Mouse (Mus musculus) neural tube, embryonic 15.5 days (tissue): Measurements from ENCODE around the gene Erich3. TPM values are rescaled to one million over a fixed set of nuclear protein-coding genes. Genes with fewer than 3 reads are reported as not detected.

ENCODE experiments used
- ATAC-seq: fragments of 200-750 bp; cut with Nextera tagmentation; 2 replicates; pipeline ENCODE4 v1.8.0; 2017; ENCODE audit warnings: mild to moderate bottlenecking, moderate TSS enrichment, moderate library complexity; ENCODE audit not compliant: low FRiP score
- H3K27ac ChIP-seq: fragments of 300-500 bp; sonication (generic); replicated peaks from 2 replicates; pipeline ENCODE4 v1.5.1; 2015; ENCODE audit warnings: mild to moderate bottlenecking, inconsistent platforms
- H3K27me3 ChIP-seq: fragments of 300-500 bp; sonication (generic); replicated peaks from 2 replicates; pipeline ENCODE4 v1.6.1; 2015; ENCODE audit warnings: inconsistent platforms
- H3K36me3 ChIP-seq: fragments of 300-500 bp; sonication (generic); 2 replicates; pipeline ENCODE4 v1.6.1; 2015; ENCODE audit warnings: inconsistent platforms
- H3K4me1 ChIP-seq: fragments of 300-500 bp; sonication (generic); 2 replicates; pipeline ENCODE4 v1.6.1; 2015; ENCODE audit warnings: inconsistent platforms
- H3K4me2 ChIP-seq: fragments of 300-500 bp; sonication (generic); 2 replicates; pipeline ENCODE4 v1.6.1; 2015; ENCODE audit warnings: inconsistent platforms, mild to moderate bottlenecking, moderate library complexity
- H3K4me3 ChIP-seq: fragments of 300-500 bp; sonication (generic); replicated peaks from 2 replicates; pipeline ENCODE4 v1.5.1; 2015; ENCODE audit warnings: mild to moderate bottlenecking, inconsistent platforms
- H3K9ac ChIP-seq: fragments of 300-500 bp; sonication (generic); replicated peaks from 2 replicates; pipeline ENCODE4 v1.6.1; 2015; ENCODE audit warnings: mild to moderate bottlenecking, inconsistent platforms
- H3K9me3 ChIP-seq: fragments of 300-500 bp; sonication (generic); replicated peaks from 2 replicates; pipeline ENCODE4 v1.6.1; 2016; ENCODE audit warnings: inconsistent platforms
- WGBS: fragments of 180-500 bp; shearing (Covaris S2); methylation state at CpG from one replicate; pipeline ENCODE4 v1.1.7; 2015; ENCODE audit warnings: mixed read lengths; 5-methylcytosine and 5-hydroxymethylcytosine counted together
- polyA plus RNA-seq: library from polyadenylated mRNA; unstranded; fragments of >200 nt; fragmentation: Nextera tagmentation; extraction: Ambion mirVana; gene quantifications from 2 replicates; pipeline ENCODE4 v1.2.1, GENCODE M21; 2015

Gene Erich3
- polyA plus RNA-seq, 1 experiment from 2014 or later = 1.9 TPM

DNA sequence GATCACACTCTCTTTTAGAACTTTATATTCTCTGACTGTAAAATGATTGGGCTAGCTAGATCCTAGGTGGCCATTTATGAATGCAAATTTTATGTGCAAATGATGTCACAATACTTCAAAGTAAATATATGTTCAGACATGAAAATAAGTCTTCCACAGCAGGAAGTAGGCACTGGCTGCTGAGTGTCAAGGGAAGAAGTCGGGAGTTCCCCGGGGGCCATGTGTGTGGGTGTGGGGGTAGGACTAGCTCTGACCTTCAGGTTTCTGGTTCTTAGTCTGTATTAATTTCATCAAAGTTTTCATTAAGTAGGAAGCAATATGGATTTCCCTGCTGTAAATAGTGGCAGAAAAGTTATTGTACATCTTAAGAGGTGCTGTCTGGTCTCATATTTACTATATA, 20.0 kb downstream of the Erich3 start:
- no peak overlapping the region for H3K4me3 ChIP-seq
- H3K4me1 ChIP-seq = no peaks in the 10 kb centered on the region
- no peak for ATAC-seq
- no peaks in the 10 kb centered on the region for H3K9me3 ChIP-seq
- H3K4me2 ChIP-seq = no peak overlapping the region
- H3K27me3 ChIP-seq = no peaks in the 10 kb centered on the region
- H3K27ac ChIP-seq = no peak overlapping the region
- H3K9ac ChIP-seq = no peak overlapping the region
- WGBS = 88% methylated on average over 2 of the region's 2 CpGs
- no peaks in the 10 kb centered on the region for H3K36me3 ChIP-seq

DNA sequence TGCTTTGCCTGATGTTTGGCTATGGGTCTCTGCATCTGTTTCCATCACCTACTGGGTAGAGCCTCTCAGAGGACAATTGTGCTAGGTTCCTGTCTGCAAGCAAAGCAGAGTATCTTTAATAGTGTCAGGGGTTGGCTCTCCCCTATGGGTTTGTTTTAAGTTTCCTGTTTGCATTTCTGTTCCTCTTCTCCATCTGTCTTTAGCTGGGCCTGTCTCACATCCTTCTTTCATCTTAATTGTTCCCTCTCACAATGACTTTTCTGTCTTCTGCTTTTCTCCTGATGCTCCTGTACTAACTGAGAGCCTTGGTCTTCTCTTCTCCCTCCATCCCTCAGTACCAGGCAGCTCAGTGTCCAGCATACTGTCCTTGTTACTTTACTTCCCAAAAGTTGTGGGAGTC, 26.6 kb downstream of the Erich3 start:
- no peak for ATAC-seq
- Histone ChIP-seq H3K36me3 (no peaks in the 10 kb centered on the region), H3K9me3 (no peaks in the 10 kb centered on the region), H3K27me3 (no peaks in the 10 kb centered on the region), H3K4me1 (peaks cover 7% of the 10 kb centered on the region), H3K4me2 (no peak overlapping the region), H3K27ac (no peak overlapping the region), H3K9ac (no peak overlapping the region), H3K4me3 (no peak overlapping the region)

DNA sequence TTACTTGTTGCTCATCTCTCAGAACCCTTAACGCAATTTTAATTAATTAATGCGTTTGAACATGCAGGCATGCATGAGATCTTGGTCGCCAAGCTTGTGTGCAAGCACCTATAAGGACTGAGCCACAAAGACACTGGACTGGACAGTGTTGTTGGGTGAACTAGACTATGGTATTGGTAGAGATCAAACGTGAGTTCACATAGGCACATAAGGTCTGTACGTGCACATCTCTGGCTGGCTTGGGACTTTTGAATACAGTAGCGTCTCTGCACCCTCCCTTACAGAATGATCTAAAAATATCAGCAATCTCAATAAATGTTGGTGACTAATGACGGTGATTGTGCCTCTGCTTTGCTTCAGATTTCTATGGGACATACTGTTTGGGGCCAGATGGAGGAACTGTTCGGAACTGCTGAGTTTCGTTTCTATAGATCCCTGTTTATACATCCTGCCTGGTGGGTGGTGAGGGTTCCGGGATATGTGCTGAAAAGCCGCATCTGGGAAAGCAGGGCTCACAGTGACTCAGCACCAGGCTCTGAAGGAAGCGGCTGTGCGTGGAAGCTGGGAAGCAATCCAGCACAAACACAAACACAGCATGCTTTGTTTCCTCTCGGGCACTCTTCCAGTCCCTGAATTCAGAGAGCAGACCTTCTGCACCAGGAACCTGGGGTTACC, 28.4 kb downstream of the Erich3 start:
- H3K4me1 ChIP-seq = peaks cover 11% of the 10 kb centered on the region
- no peak overlapping the region for H3K4me2 ChIP-seq
- peak; percentile 89 for ATAC-seq
- no peaks in the 10 kb centered on the region for H3K9me3 ChIP-seq
- no peak overlapping the region for H3K9ac ChIP-seq
- peak overlapping the region; percentile 41; the same call in 1 of the 2 replicates for H3K27ac ChIP-seq
- H3K27me3 ChIP-seq = no peaks in the 10 kb centered on the region
- WGBS = 46% methylated on average over 14 of the region's 14 CpGs
- no peak overlapping the region for H3K4me3 ChIP-seq
- no peaks in the 10 kb centered on the region for H3K36me3 ChIP-seq

DNA sequence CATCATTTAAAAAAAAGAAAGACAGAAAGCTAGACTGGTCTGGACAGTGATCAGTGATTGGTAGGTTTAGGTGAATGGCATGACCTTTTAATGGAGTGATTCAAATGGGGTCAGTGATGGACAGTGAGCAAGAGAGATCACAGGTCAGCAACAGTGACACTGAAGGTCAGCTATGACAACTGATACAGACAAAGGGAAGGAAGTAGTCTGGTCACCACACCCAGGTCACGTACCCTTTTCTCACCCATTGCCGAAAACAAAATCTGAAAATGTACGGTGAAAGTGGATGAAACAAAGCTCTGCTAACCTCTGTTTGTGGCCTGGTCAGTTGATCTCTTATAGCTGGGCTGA, 28.9 kb downstream of the Erich3 start:
- H3K9ac ChIP-seq = no peak overlapping the region
- H3K27ac ChIP-seq = 0 out of 2 replicates have a peak overlapping the region, but pooled peaks have one; percentile 41
- no peaks in the 10 kb centered on the region for H3K36me3 ChIP-seq
- no peaks in the 10 kb centered on the region for H3K27me3 ChIP-seq
- WGBS = 65% methylated on average over 3 of the region's 3 CpGs
- peaks cover 11% of the 10 kb centered on the region for H3K4me1 ChIP-seq
- no peak overlapping the region for H3K4me3 ChIP-seq
- no peaks in the 10 kb centered on the region for H3K9me3 ChIP-seq
- ATAC-seq = no peak; the same call in 1 of the 2 replicates
- H3K4me2 ChIP-seq = no peak overlapping the region

DNA sequence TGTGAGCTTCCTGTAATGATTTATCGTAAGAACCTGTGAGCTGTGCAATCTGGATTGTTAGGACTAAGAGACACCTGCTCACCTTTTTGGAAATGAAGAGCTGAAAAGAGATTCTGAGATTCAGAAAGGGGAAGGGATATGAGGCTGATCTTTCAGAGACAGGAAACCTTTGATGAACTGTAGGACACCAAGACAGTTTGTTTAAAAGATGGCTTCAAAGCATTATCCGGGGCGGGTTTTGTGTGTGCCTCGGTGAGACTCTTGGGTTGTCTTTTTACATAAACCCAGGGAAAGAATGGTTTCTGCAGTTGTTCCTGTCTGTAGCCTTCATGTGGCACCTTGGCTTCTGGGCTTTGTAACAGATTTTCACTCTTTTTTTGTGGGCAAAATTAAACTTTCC, 30.2 kb downstream of the Erich3 start:
- Histone ChIP-seq H3K36me3 (no peaks in the 10 kb centered on the region), H3K4me1 (peaks cover 11% of the 10 kb centered on the region), H3K27ac (no peak overlapping the region), H3K9me3 (no peaks in the 10 kb centered on the region), H3K9ac (no peak overlapping the region), H3K4me3 (no peak overlapping the region), H3K4me2 (no peak overlapping the region), H3K27me3 (no peaks in the 10 kb centered on the region)
- 85% methylated on average over 4 of the region's 4 CpGs for WGBS
- no peak for ATAC-seq

DNA sequence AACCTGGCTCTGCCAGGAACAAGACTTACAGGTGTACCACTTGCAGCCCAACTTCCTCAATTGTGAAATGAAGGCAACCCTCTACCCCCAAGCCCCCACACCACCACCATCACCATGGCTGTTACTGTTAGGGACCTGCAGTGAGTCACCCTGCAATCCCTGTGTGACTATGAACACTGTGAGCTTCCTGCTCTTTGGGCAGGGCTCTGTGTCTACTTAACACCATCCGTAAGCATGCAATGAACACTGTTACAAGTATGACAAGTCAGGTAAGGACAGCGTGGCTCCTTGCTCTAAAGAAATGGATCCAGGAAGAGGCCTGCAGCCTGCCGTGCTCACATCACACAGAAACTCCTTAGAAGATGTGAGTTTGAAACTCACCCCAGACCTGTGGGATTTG, 33.0 kb downstream of the Erich3 start:
- Histone ChIP-seq H3K36me3 (no peaks in the 10 kb centered on the region), H3K9me3 (no peaks in the 10 kb centered on the region), H3K27me3 (no peaks in the 10 kb centered on the region), H3K9ac (no peak overlapping the region), H3K4me2 (no peak overlapping the region), H3K27ac (no peak overlapping the region), H3K4me1 (peaks cover 20% of the 10 kb centered on the region), H3K4me3 (no peak overlapping the region)
- 99% methylated on average over 3 of the region's 3 CpGs for WGBS
- no peak for ATAC-seq

DNA sequence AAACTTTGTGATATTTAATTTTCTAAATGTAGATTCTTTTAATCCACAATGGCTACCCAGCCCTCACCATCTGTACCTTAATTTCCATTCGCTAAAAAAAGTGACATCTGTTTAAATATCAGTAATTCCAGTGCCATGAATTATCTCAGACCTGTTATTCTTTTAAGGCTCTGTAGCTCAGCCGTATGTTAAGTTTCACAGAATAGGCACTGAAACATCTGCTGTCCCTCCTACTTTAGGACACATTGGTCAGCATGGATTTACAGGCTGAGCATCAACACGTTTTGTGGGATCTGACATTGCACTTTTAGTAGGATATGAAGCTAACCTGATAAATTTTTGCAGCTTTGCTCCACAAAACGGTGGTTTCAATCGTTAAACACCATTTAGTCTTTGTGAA, 35.2 kb downstream of the Erich3 start:
- no peak overlapping the region for H3K9ac ChIP-seq
- no peaks in the 10 kb centered on the region for H3K9me3 ChIP-seq
- 34% methylated on average over 5 of the region's 5 CpGs for WGBS
- no peaks in the 10 kb centered on the region for H3K27me3 ChIP-seq
- no peak overlapping the region for H3K4me3 ChIP-seq
- H3K27ac ChIP-seq = no peak overlapping the region
- ATAC-seq = no peak
- no peaks in the 10 kb centered on the region for H3K36me3 ChIP-seq
- H3K4me2 ChIP-seq = no peak overlapping the region
- peaks cover 13% of the 10 kb centered on the region for H3K4me1 ChIP-seq

DNA sequence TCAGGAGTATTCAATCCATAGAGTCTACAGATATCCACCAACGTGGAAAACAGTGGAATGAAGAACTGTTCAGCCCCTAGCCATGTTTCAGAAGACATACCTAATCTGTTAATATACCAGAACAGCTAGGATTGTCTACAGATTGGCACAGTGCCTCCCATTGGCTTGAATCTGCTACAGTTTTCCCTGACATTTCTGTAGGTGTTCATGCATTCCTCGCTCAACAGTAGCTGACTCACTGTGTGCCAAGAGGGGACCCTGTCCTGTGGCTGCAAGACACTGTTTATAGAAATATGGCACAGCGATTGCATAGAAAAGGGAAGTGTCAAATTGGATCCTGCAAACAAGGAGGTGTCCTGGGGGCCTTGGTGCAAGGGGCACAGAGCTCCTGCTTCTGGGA, 36.6 kb downstream of the Erich3 start:
- Histone ChIP-seq H3K4me3 (no peak overlapping the region), H3K9ac (no peak overlapping the region), H3K4me2 (no peak overlapping the region), H3K36me3 (no peaks in the 10 kb centered on the region), H3K9me3 (no peaks in the 10 kb centered on the region), H3K4me1 (peaks cover 13% of the 10 kb centered on the region), H3K27me3 (no peaks in the 10 kb centered on the region), H3K27ac (0 out of 2 replicates have a peak overlapping the region, but pooled peaks have one; percentile 4)
- ATAC-seq = 0 out of 2 replicates have a peak, but pooled peaks have one; percentile 18
- 83% methylated on average over 3 of the region's 3 CpGs for WGBS

DNA sequence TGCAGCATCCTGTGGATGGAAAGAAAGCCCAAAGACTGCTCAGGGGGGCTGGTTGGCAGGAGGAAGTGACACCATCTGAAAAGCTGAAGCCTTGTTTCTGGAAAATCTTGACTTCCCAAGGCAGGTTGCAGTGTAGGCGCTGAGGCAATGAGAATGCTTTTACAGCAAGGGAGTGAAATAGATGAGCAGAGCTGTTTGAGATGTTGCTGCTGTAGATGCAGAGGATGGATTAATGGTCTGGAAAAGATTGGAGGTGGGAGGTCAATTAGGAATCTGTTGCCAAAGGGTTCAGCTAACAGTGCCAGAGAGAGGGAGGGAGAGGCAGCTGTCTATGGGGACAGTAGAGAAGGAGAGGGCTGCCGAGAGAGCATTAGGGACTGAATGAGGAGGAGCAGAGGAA, 37.1 kb downstream of the Erich3 start:
- Histone ChIP-seq H3K4me3 (no peak overlapping the region), H3K9ac (no peak overlapping the region), H3K27ac (0 out of 2 replicates have a peak overlapping the region, but pooled peaks have one; percentile 4), H3K27me3 (no peaks in the 10 kb centered on the region), H3K36me3 (no peaks in the 10 kb centered on the region), H3K4me1 (peaks cover 10% of the 10 kb centered on the region), H3K9me3 (no peaks in the 10 kb centered on the region), H3K4me2 (no peak overlapping the region)
- peak; percentile 76 for ATAC-seq
- WGBS = 25% methylated on average over 2 of the region's 2 CpGs

DNA sequence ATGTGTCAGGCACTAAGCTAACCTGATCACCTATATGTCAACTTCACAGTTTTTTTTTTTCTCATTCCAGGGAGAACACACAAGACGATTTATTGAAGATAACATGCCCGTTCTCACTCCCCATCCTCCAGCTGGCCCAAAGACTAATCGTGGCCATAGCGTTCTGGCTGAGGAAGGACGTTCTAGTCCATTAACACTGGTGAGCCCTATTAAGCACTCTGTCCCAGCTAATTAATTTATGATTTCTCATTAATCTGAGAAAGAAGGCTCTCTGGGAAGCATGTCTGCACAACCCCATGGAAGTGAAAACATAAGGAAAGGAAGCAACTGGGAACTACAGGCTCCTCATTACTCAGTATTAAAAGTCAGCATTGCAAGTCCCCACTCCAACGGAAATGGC, 41.1 kb downstream of the Erich3 start:
- WGBS = 52% methylated on average over 6 of the region's 6 CpGs
- H3K27me3 ChIP-seq = no peaks in the 10 kb centered on the region
- H3K4me3 ChIP-seq = no peak overlapping the region
- H3K36me3 ChIP-seq = no peaks in the 10 kb centered on the region
- peaks cover 10% of the 10 kb centered on the region for H3K4me1 ChIP-seq
- H3K9me3 ChIP-seq = no peaks in the 10 kb centered on the region
- H3K4me2 ChIP-seq = no peak overlapping the region
- no peak overlapping the region for H3K27ac ChIP-seq
- no peak for ATAC-seq
- H3K9ac ChIP-seq = no peak overlapping the region

DNA sequence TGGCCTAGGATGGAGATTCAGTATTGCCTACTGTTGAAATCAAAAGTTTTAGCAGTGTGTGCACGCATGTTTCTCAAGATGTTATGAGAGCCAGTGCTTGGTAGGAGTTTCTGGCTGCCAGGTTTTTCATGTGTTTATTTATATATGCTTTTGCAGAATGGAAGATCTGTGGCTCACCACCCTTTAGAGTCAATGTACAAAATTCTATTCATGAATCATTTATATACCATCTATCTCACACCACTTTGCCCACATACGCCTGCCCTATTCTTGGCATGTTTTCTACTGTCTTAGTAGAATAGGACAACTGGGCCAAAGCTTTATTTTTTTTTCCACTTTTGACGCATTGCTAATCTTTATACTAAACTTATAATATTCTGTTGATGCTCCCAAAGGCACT, 44.5 kb downstream of the Erich3 start:
- ATAC-seq = no peak
- H3K9ac ChIP-seq = no peak overlapping the region
- WGBS = 80% methylated on average over 3 of the region's 3 CpGs

DNA sequence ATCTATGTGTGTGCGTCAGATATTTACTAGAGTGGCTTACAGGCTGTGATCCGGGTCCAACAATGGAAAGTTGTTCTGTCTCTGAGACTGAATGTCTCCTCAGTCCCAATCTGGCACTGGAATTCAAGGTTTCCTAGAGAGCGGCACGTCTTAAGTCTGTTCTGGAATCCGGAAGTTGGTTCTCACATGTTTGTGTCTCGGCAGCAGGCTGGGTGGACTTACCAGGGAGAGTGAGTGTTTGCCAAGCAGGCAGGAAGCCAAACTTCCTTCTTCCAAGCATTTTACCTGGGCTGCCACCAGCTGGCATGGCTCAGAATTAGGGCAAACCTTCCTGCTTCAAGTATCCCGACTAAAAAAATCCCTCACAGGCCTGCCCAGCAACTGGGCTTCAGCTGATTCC, 59.5 kb downstream of the Erich3 start:
- no peak overlapping the region for H3K4me3 ChIP-seq
- no peaks in the 10 kb centered on the region for H3K4me1 ChIP-seq
- no peak overlapping the region for H3K27ac ChIP-seq
- H3K36me3 ChIP-seq = no peaks in the 10 kb centered on the region
- H3K27me3 ChIP-seq = no peaks in the 10 kb centered on the region
- H3K9me3 ChIP-seq = no peaks in the 10 kb centered on the region
- WGBS = 72% methylated on average over 7 of the region's 7 CpGs
- H3K4me2 ChIP-seq = no peak overlapping the region
- ATAC-seq = no peak
- no peak overlapping the region for H3K9ac ChIP-seq

More for the DNA sequence above, 44.5 kb downstream of the Erich3 start:
- Histone ChIP-seq H3K27me3 (no peaks in the 10 kb centered on the region), H3K4me1 (no peaks in the 10 kb centered on the region), H3K4me2 (no peak overlapping the region), H3K9me3 (no peaks in the 10 kb centered on the region), H3K4me3 (no peak overlapping the region), H3K36me3 (no peaks in the 10 kb centered on the region), H3K27ac (no peak overlapping the region)
